Mouse (Mus musculus) limb, embryonic 14.5 days (tissue): ENCODE measurements around the gene Klra1. TPM values are rescaled to one million over a fixed set of nuclear protein-coding genes. Genes with fewer than 3 reads are reported as not detected.

Experiments
- ATAC-seq: fragments of 200-750 bp; cut with Nextera tagmentation; 2 replicates; pipeline ENCODE4 v1.8.0; 2017; ENCODE audit warnings: low read depth, moderate number of reproducible peaks, moderate TSS enrichment; ENCODE audit not compliant: low FRiP score
- DNase-seq: peaks from one replicate; pipeline ENCODE4 v3.0.0-alpha.2; 2015; ENCODE audit warnings: low spot score
- H3K27ac ChIP-seq: fragments of 300-500 bp; sonication (generic); replicated peaks from 2 replicates; pipeline ENCODE4 v1.5.1; 2014; ENCODE audit warnings: low read depth, mild to moderate bottlenecking, low read length, moderate library complexity, mixed read lengths
- H3K27me3 ChIP-seq: fragments of 300-500 bp; sonication (generic); 2 replicates; pipeline ENCODE4 v1.6.1; 2014; ENCODE audit warnings: low read length, mixed read lengths; ENCODE audit not compliant: control insufficient read depth, insufficient read depth
- H3K36me3 ChIP-seq: fragments of 300-500 bp; sonication (generic); 2 replicates; pipeline ENCODE4 v1.6.1; 2014; ENCODE audit warnings: mild to moderate bottlenecking, low read length, moderate library complexity, mixed read lengths; ENCODE audit not compliant: control insufficient read depth, insufficient read depth
- H3K4me1 ChIP-seq: fragments of 300-500 bp; sonication (generic); 2 replicates; pipeline ENCODE4 v1.6.1; 2014; ENCODE audit warnings: antibody characterized with exemption, low read length, mixed read lengths; ENCODE audit not compliant: control insufficient read depth, insufficient read depth
- H3K4me2 ChIP-seq: fragments of 300-500 bp; sonication (generic); replicated peaks from 2 replicates; pipeline ENCODE4 v1.6.1; 2014; ENCODE audit warnings: low read depth, mild to moderate bottlenecking, low read length, moderate library complexity; ENCODE audit not compliant: severe bottlenecking
- H3K4me3 ChIP-seq: fragments of 300-500 bp; sonication (generic); replicated peaks from 2 replicates; pipeline ENCODE4 v1.5.1; 2014; ENCODE audit warnings: low read length
- H3K9ac ChIP-seq: fragments of 300-500 bp; sonication (generic); 2 replicates; pipeline ENCODE4 v1.6.1; 2014; ENCODE audit warnings: mild to moderate bottlenecking, low read depth, low read length, moderate library complexity; ENCODE audit not compliant: severe bottlenecking
- H3K9me3 ChIP-seq: fragments of 300-500 bp; sonication (generic); 2 replicates; pipeline ENCODE4 v1.6.1; 2016; ENCODE audit warnings: low read length; ENCODE audit not compliant: control insufficient read depth
- POLR2A ChIP-seq: fragments of 200-500 bp; IDR thresholded peaks from 2 replicates; pipeline ENCODE4 v1.8.0; 2012; ENCODE audit warnings: inconsistent platforms, mild to moderate bottlenecking, moderate library complexity, borderline replicate concordance; ENCODE audit not compliant: insufficient read depth, insufficient read length; ENCODE audit errors: extremely low read depth
- WGBS: fragments of 180-500 bp; shearing (Covaris S2); extraction: QIAGEN DNeasy Blood & Tissue Kit; methylation state at CpG from one replicate; pipeline ENCODE4 v1.1.7; 2014; 5-methylcytosine and 5-hydroxymethylcytosine counted together
- polyA plus RNA-seq, 2 experiments: library from polyadenylated mRNA; depleted of rRNA in 1 of 2; stranded (reverse) in 1 of 2; unstranded in 1 of 2; fragments of >200 nt; fragmentation: Nextera tagmentation in 1 of 2; extraction: Ambion mirVana in 1 of 2; gene quantifications; 2 replicates each; pipeline versions ENCODE4 v1.2.1 to v1.2.3; 2012 to 2014

Gene Klra1
- polyA plus RNA-seq, 2 experiments: not detected

GRCm38 (mm10) chr6:130337411-130337810, 49.3 kb downstream of the Klra1 start, which contains the start of gene Klra3:
Klra3 (minus strand) TSS chr6:130337574.
- no peak for DNase-seq
- Histone ChIP-seq H3K9me3 (no peaks in the 10 kb centered on the region), H3K9ac (no peak within 1 kb of the TSS), H3K4me3 (no peak within 1 kb of the TSS), H3K27me3 (no peaks in the 10 kb centered on the region), H3K4me1 (no peaks in the 10 kb centered on the region), H3K4me2 (no peak within 1 kb of the TSS), H3K27ac (no peak within 1 kb of the TSS), H3K36me3 (no peaks in the 10 kb centered on the region)
- ATAC-seq: no peak
- no peak for TF ChIP-seq POLR2A
- WGBS: 84% methylated on average over 8 of the region's 8 CpGs

Other genes with a start within 250 kb of the Klra1 start
- not detected in 2 replicates for gene Klra9, start 193.8 kb downstream of the Klra1 start, polyA plus RNA-seq (2012; rRNA removed)
- not detected in 2 replicates for gene Klra9, start 193.8 kb downstream of the Klra1 start, polyA plus RNA-seq (2014; fragmentation: Nextera tagmentation; extraction: Ambion mirVana)
- gene Klra7, start 153.6 kb downstream of the Klra1 start, polyA plus RNA-seq (2012; rRNA removed): not detected in 2 replicates
- gene Klra7, start 153.6 kb downstream of the Klra1 start, polyA plus RNA-seq (2014; fragmentation: Nextera tagmentation; extraction: Ambion mirVana): not detected in 2 replicates
- not detected in 2 replicates for gene Klra10, start 104.9 kb downstream of the Klra1 start, polyA plus RNA-seq (2012; rRNA removed)
- gene Klra10, start 104.9 kb downstream of the Klra1 start, polyA plus RNA-seq (2014; fragmentation: Nextera tagmentation; extraction: Ambion mirVana): not detected in 2 replicates
- gene Klra3, start 49.3 kb downstream of the Klra1 start, polyA plus RNA-seq (2012; rRNA removed): not detected in 2 replicates
- gene Klra3, start 49.3 kb downstream of the Klra1 start, polyA plus RNA-seq (2014; fragmentation: Nextera tagmentation; extraction: Ambion mirVana): not detected in 2 replicates